Mouse (Mus musculus) ES-E14 (cell line): Measurements from ENCODE around the gene 4930519G04Rik.
"Not testable (repeated sequence)": the region's sequence is repeated elsewhere in the genome, so short reads cannot be mapped to it uniquely, and the experiment has no call there.

Experiments used
- CHD2 ChIP-seq: IDR thresholded peaks from 2 replicates; pipeline ENCODE4 v1.6.1; 2014; ENCODE audit warnings: mild to moderate bottlenecking, low read depth, low read length, inconsistent platforms
- HCFC1 ChIP-seq: IDR thresholded peaks from 2 replicates; pipeline ENCODE4 v1.6.1; 2012; ENCODE audit warnings: low read length, inconsistent platforms, borderline replicate concordance; ENCODE audit not compliant: insufficient read depth
- MAFK ChIP-seq: IDR thresholded peaks from 2 replicates; pipeline ENCODE4 v1.6.1; 2014; ENCODE audit warnings: mild to moderate bottlenecking, low read depth, low read length, inconsistent platforms; ENCODE audit not compliant: insufficient read depth
- ZC3H11A ChIP-seq: IDR thresholded peaks from 2 replicates; pipeline ENCODE4 v1.6.1; 2012; ENCODE audit warnings: low read depth, mild to moderate bottlenecking, inconsistent platforms, low read length, borderline replicate concordance

DNA sequence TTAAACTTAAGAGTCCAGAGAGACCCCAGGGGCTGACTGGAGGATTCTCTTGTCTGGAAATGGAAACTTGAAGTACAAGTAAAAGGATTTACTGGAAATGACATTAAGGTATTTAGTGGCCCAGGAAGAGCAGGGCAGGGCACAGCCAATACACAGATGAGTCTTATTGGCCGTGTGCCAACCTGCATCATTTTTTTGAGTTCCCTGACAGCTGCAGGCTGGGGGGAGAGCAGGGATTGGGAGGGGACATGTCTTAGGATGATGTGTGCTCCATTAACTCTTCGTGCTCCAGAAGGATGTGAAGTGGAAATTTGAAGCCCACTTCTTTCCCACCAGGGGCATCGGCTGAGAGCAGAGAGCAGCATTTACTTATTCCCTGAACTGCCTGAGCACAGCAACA is 11.3 kb upstream of the 4930519G04Rik start:
- not testable (repeated sequence) for TF ChIP-seq MAFK, CHD2, HCFC1, ZC3H11A
